Mouse (Mus musculus) adrenal gland, adult (tissue): ENCODE data around the gene Setd1b.

Experiments
- DNase-seq, 2 experiments: peaks; one replicate each; pipeline ENCODE4 v3.0.0; 2022 to 2023; ENCODE audit warnings: low spot score in 1 of 2; ENCODE audit not compliant: inconsistent age in 2 of 2

Gene Setd1b

GRCm38 (mm10) chr5:123159446-123159845, 17.5 kb downstream of the Setd1b start:
- peak; percentile 78 to 90 for DNase-seq

- DNase-seq: no peak
Measured at GRCm38 (mm10) chr5:123159866-123160265, 17.9 kb downstream of the Setd1b start.

DNA sequence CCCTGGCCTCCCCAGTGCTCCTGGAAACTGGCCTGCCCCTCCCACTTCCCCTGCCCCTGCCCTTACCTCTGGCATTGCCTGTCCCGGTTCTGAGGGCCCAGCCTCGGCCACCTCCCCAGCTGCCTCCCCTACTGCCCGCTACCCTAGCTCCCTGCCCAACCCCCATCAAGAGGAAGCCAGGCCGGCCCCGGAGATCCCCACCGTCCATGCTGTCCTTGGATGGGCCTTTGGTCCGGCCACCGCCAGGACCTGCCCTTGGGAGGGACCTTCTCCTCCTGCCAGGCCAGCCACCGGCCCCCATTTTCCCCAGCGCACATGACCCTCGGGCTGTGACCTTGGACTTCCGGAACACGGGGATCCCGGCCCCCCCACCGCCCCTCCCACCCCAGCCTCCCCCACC, 18.3 kb downstream of the Setd1b start:
- peak; percentile 87 to 91 for DNase-seq

- peak in 1 of 2 experiments; percentile 45 for DNase-seq
Measured at GRCm38 (mm10) chr5:123162942-123163341, 20.9 kb downstream of the Setd1b start.

DNA sequence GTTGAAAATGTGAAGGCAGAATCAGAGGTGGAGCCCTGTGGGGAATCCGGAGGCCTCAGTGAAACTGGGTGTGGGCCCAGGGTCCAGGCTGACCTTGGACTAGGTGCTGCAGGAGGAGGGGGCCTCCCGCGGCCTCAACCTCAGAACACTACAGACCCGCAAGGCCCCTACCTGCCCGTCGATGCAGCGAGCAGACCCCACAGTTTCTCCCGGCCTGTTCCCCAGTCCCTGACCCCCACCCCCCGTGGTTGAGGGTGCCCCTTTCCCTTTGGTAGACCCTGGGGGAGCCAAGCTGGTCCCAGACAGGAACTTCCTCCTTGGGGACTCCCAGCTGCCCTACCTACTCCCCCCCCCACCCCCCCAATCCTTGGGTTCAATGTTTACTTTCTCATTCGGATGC, 24.4 kb downstream of the Setd1b start:
- DNase-seq: peak in 1 of 2 experiments; percentile 28

DNA sequence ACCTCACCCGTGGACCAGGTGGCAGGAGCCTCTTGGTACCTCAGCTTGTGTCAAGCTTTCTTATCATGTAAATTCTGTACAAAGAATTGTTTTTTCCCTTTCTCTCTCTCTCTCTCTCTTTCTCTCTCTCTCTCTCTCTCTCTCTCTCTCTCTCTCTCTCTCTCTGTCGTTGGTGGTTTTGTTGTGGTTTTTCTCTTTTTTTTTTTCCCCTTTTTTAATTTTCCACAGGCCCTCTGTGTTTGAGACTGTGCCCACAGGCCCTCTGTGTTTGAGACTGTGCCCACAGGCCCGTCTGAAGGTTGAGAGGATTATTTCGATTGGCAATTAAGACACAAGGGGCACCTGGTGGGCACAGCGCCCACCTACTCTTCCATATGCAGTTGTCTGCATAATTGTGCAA, 25.6 kb downstream of the Setd1b start:
- DNase-seq: no peak

DNA sequence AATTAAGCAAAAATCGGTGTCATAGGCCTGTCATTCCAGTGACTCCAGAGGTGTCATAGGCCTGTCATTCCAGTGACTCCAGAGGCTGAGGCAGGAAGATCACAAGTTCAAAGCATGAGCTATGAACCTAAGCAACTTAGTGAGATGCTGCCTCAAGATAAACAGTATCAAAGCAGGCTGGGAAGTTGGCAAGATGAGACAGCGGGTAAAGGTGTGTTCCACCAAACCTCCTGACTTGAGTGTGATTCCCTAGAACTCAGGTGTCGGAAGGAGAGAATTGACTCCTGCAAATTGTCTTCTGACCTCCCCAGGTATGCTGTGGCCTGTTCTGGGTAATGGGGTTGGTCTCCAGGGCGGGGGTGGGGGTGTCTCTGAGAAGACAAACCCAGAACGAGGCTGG, 27.3 kb downstream of the Setd1b start, which contains the start of gene Psmd9:
Psmd9 (plus strand) TSS at position 130 of the 400 bp plus-strand sequence.
- DNase-seq: peak in 1 of 2 experiments; percentile 18

- peak in 1 of 2 experiments; percentile 43 for DNase-seq
Measured at GRCm38 (mm10) chr5:123170365-123170764, 28.4 kb downstream of the Setd1b start.

- DNase-seq: peak; percentile 86 to 95
Measured at GRCm38 (mm10) chr5:123171646-123172350, 29.8 kb downstream of the Setd1b start.

DNA sequence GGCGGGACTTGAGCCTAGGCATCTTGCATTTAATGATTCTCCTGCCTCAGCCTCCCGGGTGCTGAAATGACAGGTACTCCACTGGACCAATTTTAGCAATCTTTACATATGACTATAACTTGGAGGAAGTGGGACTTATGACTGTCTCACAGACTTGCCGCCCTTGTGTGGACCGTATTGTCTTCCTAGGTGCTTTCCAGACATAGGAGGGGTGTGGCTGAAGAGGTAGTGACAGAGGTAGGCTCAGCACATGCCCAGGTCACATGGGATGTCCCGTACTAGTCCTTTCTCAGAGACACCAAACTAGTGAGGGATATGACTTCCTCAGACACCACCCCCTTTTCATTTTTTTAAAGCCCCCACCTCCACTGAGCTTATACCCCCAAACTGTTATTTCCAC, 36.8 kb downstream of the Setd1b start:
- DNase-seq: no peak

DNA sequence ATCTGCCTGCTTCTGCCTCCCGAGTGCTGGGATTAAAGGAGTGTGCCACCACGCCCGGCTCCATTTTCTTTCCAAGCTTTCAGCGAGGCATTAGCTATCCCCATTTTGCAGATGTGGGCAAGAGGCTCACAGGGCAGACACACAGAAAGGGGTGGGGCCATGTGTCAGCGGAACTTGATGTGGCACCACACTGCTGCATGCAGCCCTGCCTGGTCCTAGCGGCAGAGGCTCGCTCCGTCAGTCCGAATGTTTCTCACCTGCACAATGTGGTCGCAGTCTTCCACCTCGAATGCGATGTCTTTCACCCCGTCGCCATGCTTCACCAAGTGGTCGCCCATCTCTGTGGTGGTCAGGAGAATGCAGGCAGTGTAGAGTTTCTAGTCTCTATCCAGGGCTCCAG, 38.4 kb downstream of the Setd1b start:
- no peak for DNase-seq

DNA sequence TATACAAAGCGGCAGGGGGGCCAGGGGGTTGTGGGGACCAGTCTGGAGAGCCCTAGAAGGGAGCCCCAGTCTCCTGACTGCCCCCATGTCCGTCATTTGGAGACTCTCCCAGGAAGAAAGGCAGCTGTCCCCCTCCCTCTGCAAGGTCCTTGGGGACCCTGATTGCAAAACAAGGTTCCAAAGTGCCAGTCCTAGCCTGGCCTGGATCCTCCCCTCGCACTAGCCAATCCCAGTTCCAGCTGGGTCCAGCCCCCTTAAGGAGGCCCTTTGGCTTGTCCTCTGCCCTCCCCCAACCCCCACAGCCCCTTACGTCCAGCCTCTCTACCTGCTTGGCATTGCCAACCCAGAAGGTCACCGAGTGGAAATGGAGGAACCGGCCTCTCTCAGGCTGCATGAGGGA, 39.5 kb downstream of the Setd1b start:
- peak in 1 of 2 experiments; percentile 45 for DNase-seq

DNA sequence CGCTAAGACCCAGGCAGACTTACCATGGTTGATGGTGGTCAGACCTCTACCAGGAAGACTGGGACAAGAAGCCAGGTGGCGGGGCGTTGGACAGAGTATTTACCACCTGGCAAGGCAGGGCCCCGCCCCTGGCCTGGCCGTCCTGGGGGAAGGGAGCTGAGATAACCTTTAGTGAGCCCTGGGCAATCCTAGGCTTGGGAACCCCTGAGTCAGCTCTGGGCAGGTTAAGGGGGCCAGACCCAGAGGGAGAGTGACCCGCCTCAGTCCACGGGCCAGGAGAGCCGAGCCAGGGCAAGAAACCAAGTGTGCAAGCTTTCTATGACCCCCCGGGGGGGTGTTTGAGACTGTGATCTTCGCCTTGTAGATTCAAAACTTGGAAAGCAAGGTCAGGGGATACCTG, 40.7 kb downstream of the Setd1b start, which contains the start of gene Hpd:
Hpd (minus strand) TSS at position 77 of the 400 bp plus-strand sequence.
- no peak for DNase-seq

GRCm38 (mm10) chr5:123185966-123186365, 44.0 kb downstream of the Setd1b start:
- peak; percentile 52 to 62 for DNase-seq

GRCm38 (mm10) chr5:123187306-123187705, 45.3 kb downstream of the Setd1b start:
- DNase-seq: no peak

DNA sequence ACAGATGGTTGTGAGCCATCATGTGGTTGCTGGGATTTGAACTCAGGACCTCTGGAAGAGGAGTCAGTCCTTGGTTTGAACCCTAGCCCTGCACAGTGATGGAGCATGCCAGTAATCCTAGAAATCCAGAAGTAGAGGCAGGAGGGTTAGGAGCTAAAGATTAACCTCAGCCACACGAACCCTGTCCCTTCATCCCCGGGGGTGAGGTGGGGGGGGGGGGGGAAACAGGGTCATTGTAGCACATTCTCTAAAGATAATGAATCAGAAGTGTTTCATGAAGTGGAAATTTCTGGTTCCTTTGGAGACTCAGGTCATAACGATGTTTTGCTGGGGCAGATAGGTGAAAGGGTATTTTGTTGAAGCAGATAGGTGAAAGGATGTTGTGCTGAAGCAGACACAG, 48.9 kb downstream of the Setd1b start:
- DNase-seq: no peak

DNA sequence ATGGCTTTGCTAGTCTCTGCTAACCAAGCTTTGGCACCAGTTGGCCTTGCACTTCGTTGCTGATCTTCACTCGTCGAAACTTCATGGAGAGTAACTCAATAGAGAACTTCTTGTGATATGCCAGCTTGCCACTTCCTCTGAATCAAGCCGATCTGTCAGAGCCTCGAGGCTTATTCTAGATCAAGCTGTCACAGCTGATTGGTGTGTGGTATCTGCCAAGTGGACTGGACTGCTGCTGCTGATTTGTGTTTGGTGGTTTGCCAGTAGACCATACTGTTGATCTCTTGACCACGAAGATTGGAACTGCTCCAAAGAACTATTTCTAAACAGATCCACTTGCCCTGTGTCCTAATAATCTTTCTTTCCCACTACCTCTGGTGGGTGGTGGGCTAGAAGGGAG, 49.4 kb downstream of the Setd1b start:
- DNase-seq: no peak

GRCm38 (mm10) chr5:123192606-123193150, 50.7 kb downstream of the Setd1b start:
- DNase-seq: no peak

- DNase-seq: no peak
Measured at GRCm38 (mm10) chr5:123193436-123193835, 51.4 kb downstream of the Setd1b start.

DNA sequence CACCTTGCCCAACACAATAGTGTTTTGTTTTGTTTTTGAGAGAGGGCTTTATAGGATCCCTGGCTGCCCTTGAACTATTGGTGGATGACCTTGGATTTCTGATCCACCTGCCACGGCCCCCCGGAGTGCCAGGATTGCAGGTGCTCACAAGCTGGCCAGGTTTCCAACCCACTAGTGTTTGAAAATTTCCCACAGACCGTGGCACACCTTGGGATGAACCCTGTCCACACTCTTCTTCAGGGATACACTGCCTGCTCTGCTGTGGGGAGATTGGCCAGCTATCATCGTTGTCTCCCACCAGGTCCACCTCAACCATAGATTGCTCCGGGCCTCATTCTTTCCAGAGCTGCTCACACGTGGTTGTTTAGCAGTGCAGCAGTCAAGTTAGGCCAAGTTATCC, 52.9 kb downstream of the Setd1b start:
- DNase-seq: no peak

DNA sequence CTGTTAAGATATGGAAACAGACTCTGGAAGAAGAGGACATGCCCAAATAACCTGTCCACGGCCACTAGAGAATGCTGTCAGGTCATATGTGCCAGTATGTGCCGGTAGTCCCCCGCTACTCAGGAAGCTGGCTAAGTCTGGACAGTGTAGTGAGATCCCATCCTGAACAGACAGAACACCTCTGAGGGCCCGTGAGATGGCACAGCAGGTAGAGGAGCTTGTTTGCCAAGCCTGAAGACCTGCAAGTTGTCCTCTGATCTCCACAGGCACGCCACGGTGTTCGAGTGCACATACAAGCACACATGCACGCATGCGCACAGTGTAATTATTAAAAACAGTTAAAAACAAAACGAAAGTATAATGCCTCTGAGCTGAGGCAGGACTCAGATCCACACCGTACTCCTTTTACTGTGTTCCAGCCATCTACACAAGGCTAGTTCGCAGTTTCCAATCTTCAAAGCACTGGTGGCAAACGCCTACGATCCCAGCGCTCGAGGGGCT, 53.6 kb downstream of the Setd1b start:
- DNase-seq: no peak

DNA sequence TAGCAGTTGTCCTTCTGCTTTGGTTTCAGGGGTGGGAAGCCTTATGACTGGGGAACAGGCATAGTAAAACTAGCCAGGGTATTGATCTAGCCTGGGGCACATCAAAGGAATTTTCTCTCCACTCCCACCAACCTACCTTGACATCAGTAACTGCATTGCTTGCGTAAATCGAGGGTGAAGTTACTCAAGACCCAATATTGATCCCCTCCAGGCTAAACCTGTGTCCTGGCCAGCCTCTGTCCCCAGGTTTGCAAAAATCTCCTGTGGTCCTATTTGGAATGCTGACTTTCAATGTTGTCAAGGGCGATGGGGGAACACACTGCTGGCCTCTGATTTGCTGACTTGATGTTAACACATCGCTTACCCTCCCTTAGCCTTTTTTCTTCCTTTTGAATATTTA, 54.8 kb downstream of the Setd1b start:
- DNase-seq: no peak
